Mouse (Mus musculus): ENCODE measurements around the gene 1600015I10Rik.

DNA sequence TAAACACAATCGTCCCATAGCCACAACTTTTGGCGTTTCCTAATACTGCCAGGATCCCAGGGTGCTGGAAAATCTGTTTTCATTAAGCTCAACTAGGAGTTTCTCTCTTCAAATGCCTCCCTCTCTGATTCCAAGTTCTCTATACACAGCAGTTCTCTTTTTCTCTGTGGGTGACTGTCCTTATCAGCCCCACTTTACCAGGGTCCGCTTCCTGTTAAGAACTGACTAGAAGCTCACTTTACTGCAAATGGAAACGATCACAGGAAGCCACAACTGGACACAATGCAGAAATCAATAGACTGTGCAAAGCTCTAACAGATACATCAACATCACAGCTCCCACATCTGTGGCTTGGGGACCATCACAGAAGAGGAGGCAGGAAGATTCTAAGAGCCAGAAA is 35.5 kb upstream of the 1600015I10Rik start:
- no peak for TF ChIP-seq CTCF (IDR thresholded peaks at IDR 0.05; ENCODE audit: insufficient read depth, low read length)
- no peak for TF ChIP-seq POLR2A (IDR thresholded peaks at IDR 0.05; ENCODE audit: borderline replicate concordance, extremely low read depth, low read depth, low read length)
